Mouse (Mus musculus): ENCODE results near the gene Rae1. TPM values are rescaled to one million over a fixed set of nuclear protein-coding genes. Genes with fewer than 3 reads are reported as not detected.

Gene Rae1
- total RNA-seq, 2 experiments from 2014 or later = 12.4 to 14.4 TPM

- peak; percentile 71 for DNase-seq
- peak overlapping the region; percentile 85 for H3K4me3 ChIP-seq
- no peak for TF ChIP-seq CTCF (IDR thresholded peaks at IDR 0.05)
- peak overlapping the region; percentile 95 for H3K27ac ChIP-seq
- intact Hi-C loops (cut with DNase I) = loop anchor here (2.0 kb wide), 1 partner anchor 58 kb away; no protein-coding TSS in a partner anchor
Measured at GRCm38 (mm10) chr2:173022813-173023212, 22.9 kb downstream of the Rae1 start.

GRCm38 (mm10) chr2:173023371-173023851 is 23.5 kb downstream of the Rae1 start:
- no peak for TF ChIP-seq CTCF (IDR thresholded peaks at IDR 0.05)
- intact Hi-C loops (cut with DNase I) = loop anchor here (2.0 kb wide), 1 partner anchor 57 kb away; no protein-coding TSS in a partner anchor
- Histone ChIP-seq H3K4me3 (peak overlapping the region; percentile 85), H3K27ac (peak overlapping the region; percentile 95)
- DNase-seq = no peak

- no peak for DNase-seq
- Histone ChIP-seq H3K27ac (peak overlapping the region; percentile 95), H3K4me3 (peak overlapping the region; percentile 85)
- no peak for TF ChIP-seq CTCF (IDR thresholded peaks at IDR 0.05)
- intact Hi-C loops (cut with DNase I) = loop anchor here (2.0 kb wide), 1 partner anchor 57 kb away; no protein-coding TSS in a partner anchor
Measured at GRCm38 (mm10) chr2:173023966-173024365, 24.0 kb downstream of the Rae1 start.

DNA sequence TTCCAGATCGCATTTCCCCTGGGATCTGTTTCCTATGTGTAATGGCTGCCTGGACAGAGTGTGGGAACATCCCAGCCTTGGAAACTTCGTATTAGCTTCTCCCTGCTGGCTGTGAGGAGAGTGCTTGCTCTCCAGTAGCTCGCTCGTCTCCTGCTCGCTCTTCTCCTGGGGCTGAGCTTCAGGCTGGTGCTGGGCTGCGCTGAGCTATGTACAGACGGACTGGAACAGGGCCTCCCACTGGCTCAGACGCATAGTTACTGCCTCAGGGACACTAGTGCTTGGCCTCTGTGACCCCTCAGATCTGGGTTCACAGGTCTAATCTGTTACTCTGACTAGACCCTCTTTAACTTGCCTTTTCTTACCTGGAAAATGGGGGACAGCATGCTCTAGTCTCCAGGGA is 24.5 kb downstream of the Rae1 start:
- DNase-seq = peak; percentile 53
- TF ChIP-seq CTCF (IDR thresholded peaks at IDR 0.05) = no peak
- intact Hi-C loops (cut with DNase I) = no loop called here
- H3K27ac ChIP-seq = peak overlapping the region; percentile 95
- H3K4me3 ChIP-seq = peak overlapping the region; percentile 85

- DNase-seq = peak; percentile 77
- intact Hi-C loops (cut with DNase I) = no loop called here
- Histone ChIP-seq H3K4me3 (peak overlapping the region; percentile 85), H3K27ac (peak overlapping the region; percentile 95)
- no peak for TF ChIP-seq CTCF (IDR thresholded peaks at IDR 0.05)
Measured at GRCm38 (mm10) chr2:173024938-173025337, 25.0 kb downstream of the Rae1 start.

- intact Hi-C loops (cut with DNase I) = no loop called here
- H3K4me3 ChIP-seq = peak overlapping the region; percentile 85
- DNase-seq = no peak
- H3K27ac ChIP-seq = peak overlapping the region; percentile 95
- TF ChIP-seq CTCF (IDR thresholded peaks at IDR 0.05) = no peak
Measured at GRCm38 (mm10) chr2:173026286-173026685, 26.4 kb downstream of the Rae1 start.

DNA sequence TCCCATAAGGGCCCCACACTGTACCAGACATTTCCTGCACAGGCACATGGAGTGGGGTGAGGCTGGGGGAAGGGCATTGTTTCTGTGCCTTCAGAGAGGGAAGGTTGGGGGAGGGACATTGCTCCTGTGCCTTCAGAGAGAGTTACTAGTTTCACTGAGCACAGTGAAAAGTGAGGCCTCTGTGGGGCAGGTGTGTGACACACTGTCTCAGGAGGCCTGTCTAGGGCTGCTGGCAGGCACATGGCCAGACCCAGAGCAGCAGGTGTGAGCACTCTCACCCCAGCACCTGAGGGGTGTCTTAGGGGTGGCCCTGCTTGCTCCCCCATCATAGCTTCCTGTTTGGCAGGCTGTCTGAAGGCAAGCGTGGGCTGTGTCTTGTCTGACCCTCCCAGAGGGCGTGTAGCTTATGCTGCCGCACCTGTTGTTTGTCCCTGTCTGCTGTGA is 26.8 kb downstream of the Rae1 start:
- peak overlapping the region; percentile 85 for H3K4me3 ChIP-seq
- no peak for TF ChIP-seq CTCF (IDR thresholded peaks at IDR 0.05)
- intact Hi-C loops (cut with DNase I) = no loop called here
- DNase-seq = peak; percentile 48
- H3K27ac ChIP-seq = peak overlapping the region; percentile 95

GRCm38 (mm10) chr2:173027169-173027823 is 27.4 kb downstream of the Rae1 start:
- Histone ChIP-seq H3K4me3 (peak overlapping the region; percentile 85), H3K27ac (peak overlapping the region; percentile 95)
- intact Hi-C loops (cut with DNase I) = no loop called here
- peak; percentile 51 for DNase-seq
- TF ChIP-seq CTCF (IDR thresholded peaks at IDR 0.05) = no peak

DNA sequence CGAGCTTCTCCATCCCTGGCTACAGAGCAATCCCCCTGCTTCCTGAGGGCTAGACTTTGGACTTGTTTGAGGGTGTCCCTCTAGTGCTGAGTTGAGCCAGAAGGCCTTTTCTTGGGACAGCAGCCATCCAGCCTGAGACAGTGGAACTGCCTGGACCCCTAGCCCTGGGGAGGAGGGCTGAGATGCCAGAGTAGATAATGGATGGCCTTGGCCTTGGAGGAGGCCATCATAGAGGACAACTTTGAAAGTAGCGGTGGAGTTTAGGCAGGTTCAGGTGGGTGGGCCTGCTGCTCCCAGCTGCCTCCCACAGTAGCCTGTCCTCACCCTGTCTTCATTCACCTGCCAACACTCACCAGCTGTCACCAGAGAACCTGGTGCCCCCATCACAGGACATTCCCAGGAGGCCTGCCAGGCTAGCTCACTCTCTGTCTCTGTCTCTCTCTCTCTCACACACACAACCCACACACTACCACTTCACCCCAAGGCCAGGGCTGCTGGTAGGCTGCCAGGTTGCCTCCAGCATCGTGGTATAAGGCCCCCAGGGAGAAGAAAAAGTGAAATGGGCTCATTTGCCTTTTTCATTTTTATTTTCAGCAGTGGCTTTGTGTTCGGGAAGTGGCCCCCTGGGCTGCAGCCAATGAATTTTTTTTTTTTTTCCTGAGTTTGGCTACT is 28.0 kb downstream of the Rae1 start:
- intact Hi-C loops (cut with DNase I) = loop anchor here (2.0 kb wide), 1 partner anchor 17 kb away; no protein-coding TSS in a partner anchor
- H3K4me3 ChIP-seq = peak overlapping the region; percentile 85

DNA sequence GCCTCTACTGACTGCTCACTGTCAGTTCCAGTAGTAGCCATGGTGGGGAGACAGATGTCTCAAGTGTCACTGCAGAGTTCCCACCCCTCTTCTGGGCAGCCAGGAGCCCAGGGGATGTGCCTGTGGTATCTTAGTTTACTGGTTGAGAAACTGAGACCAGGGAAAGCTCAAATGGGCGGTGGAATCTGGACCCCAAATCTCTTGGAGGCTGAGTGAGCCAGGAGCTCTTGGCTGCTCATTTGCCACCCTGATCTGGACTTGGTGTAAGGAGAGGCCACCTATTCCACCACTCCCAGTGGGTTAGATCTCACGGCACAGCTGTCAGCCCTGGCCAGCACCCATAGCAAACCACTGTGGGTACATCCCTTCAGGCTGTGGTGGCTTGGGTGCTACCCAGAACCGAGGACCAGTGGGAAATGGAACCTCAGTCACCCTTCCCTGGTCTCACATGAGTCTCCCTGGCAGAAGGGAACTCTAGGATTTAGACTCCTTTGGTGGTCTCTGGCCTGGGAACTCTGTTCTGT is 28.7 kb downstream of the Rae1 start:
- intact Hi-C loops (cut with DNase I) = loop anchor here (2.0 kb wide), 1 partner anchor 16 kb away; no protein-coding TSS in a partner anchor
- Histone ChIP-seq H3K4me3 (peak overlapping the region; percentile 85), H3K27ac (peak overlapping the region; percentile 95)
- DNase-seq = peak; percentile 46
- TF ChIP-seq CTCF (IDR thresholded peaks at IDR 0.05) = no peak; the same call in 1 of the 2 replicates

More for the DNA sequence above, 28.0 kb downstream of the Rae1 start:
- TF ChIP-seq CTCF (IDR thresholded peaks at IDR 0.05) = no peak
- H3K27ac ChIP-seq = peak overlapping the region; percentile 95
- DNase-seq = peak; percentile 80

- Histone ChIP-seq H3K27ac (peak overlapping the region; percentile 95), H3K4me3 (peak overlapping the region; percentile 21; the same call in 1 of the 2 replicates)
- intact Hi-C loops (cut with DNase I) = no loop called here
- no peak for TF ChIP-seq CTCF (IDR thresholded peaks at IDR 0.05)
- no peak for DNase-seq
Measured at GRCm38 (mm10) chr2:173030591-173031338, 30.8 kb downstream of the Rae1 start.

GRCm38 (mm10) chr2:173033531-173033930 is 33.6 kb downstream of the Rae1 start:
- Histone ChIP-seq H3K27ac (no peak overlapping the region), H3K4me3 (no peak overlapping the region)
- intact Hi-C loops (cut with DNase I) = no loop called here
- no peak for DNase-seq
- TF ChIP-seq CTCF (IDR thresholded peaks at IDR 0.05) = no peak
